Mouse (Mus musculus): ENCODE measurements around the gene Baz2a.
"Not testable (repeated sequence)": the region's sequence is repeated elsewhere in the genome, so short reads cannot be mapped to it uniquely, and the experiment has no call there.

GRCm38 (mm10) chr10:128052136-128052535 is 39.2 kb upstream of the Baz2a start:
- not testable (repeated sequence) for TF ChIP-seq CTCF (IDR thresholded peaks at IDR 0.05; ENCODE audit: extremely low read depth, insufficient read depth, insufficient read length, insufficient replicate concordance); POLR2A (IDR thresholded peaks at IDR 0.05; ENCODE audit: low read depth, low read length)
